In genomic region chr8:72281634-72282033, GRCm38 (mm10) we compare ENCODE assay signal across 9 mouse cellular contexts. TPM values are rescaled to one million over a fixed set of nuclear protein-coding genes. Genes with fewer than 3 reads are reported as not detected.
DNase-seq lines count a peak whose midpoint lies in the region; ATAC-seq and TF ChIP-seq lines count a peak whose summit lies in the region.
"Had no signal": no experiment of that assay in that cellular context is flagged by ENCODE, and none has a peak within 500 bp of the region (broad histone marks: within the 10 kb centered on the region; RNA-seq: fewer than 3 reads in every experiment).

No protein-coding gene starts in this region.

- ATAC-seq in midbrain, embryonic 14.5 days (ENCODE audit: low FRiP score, low TSS enrichment) = no peak
- no peak for ATAC-seq in midbrain, embryonic 11.5 days (ENCODE audit: low FRiP score)
- peak; percentile 76 for ATAC-seq in megakaryocyte progenitor cell, adult 5-6 weeks (replicated peaks; ENCODE audit: poor library complexity)
- ATAC-seq in forebrain, embryonic 12.5 days (ENCODE audit: low FRiP score) = no peak

- no peak overlapping the region for H3K9ac ChIP-seq in midbrain, embryonic 14.5 days (replicated peaks; ENCODE audit: low read length)
- no peak overlapping the region for H3K9ac ChIP-seq in midbrain, embryonic 11.5 days (ENCODE audit: low read length)
- H3K9ac ChIP-seq in forebrain, embryonic 12.5 days = no peak overlapping the region
- H3K9ac ChIP-seq: neural tube, embryonic 12.5 days had no signal

- H3K4me2 ChIP-seq in midbrain, embryonic 14.5 days (ENCODE audit: low read length) = no peak overlapping the region
- no peak overlapping the region for H3K4me2 ChIP-seq in midbrain, embryonic 11.5 days
- H3K4me2 ChIP-seq in forebrain, embryonic 12.5 days = no peak overlapping the region
- H3K4me2 ChIP-seq: neural tube, embryonic 12.5 days had no signal

- no peak for TF ChIP-seq CTCF in gastrocnemius, adult 2 months (IDR thresholded peaks at IDR 0.05)
- no peak for TF ChIP-seq CTCF in kidney, adult 2 months (conservative IDR thresholded peaks at IDR 0.05; ENCODE audit: insufficient read depth, insufficient read length, low read depth, low read length)

- H3K27me3 ChIP-seq in midbrain, embryonic 14.5 days (ENCODE audit: control insufficient read depth, insufficient read depth, low read length) = no peaks in the 10 kb centered on the region
- no peaks in the 10 kb centered on the region for H3K27me3 ChIP-seq in midbrain, embryonic 11.5 days (ENCODE audit: control insufficient read depth, insufficient read depth, low read length)
- H3K27me3 ChIP-seq in kidney, adult 2 months (replicated peaks; ENCODE audit: control insufficient read depth, insufficient read depth, low read length) = no peaks in the 10 kb centered on the region
- H3K27me3 ChIP-seq in forebrain, embryonic 12.5 days = no peaks in the 10 kb centered on the region; the same call in 1 of the 2 replicates
- H3K27me3 ChIP-seq: neural tube, embryonic 12.5 days had no signal

- WGBS in midbrain, embryonic 14.5 days = 46% methylated on average over 3 of the region's 3 CpGs
- WGBS in midbrain, embryonic 11.5 days = 46% methylated on average over 3 of the region's 3 CpGs
- 26% methylated on average over 3 of the region's 3 CpGs for WGBS in kidney, adult 2 months
- 55% methylated on average over 3 of the region's 3 CpGs for WGBS in forebrain, embryonic 12.5 days

- no peaks in the 10 kb centered on the region for H3K36me3 ChIP-seq in midbrain, embryonic 14.5 days (ENCODE audit: control insufficient read depth, insufficient read depth, low read length)
- H3K36me3 ChIP-seq in midbrain, embryonic 11.5 days (ENCODE audit: control insufficient read depth, insufficient read depth, low read length) = no peaks in the 10 kb centered on the region
- no peaks in the 10 kb centered on the region for H3K36me3 ChIP-seq in kidney, adult 2 months (ENCODE audit: control insufficient read depth, insufficient read depth, low read length)
- H3K36me3 ChIP-seq in forebrain, embryonic 12.5 days (replicated peaks) = no peaks in the 10 kb centered on the region
- H3K36me3 ChIP-seq: neural tube, embryonic 12.5 days had no signal

- no peak overlapping the region for H3K4me3 ChIP-seq in gastrocnemius, adult 2 months
- no peak overlapping the region for H3K4me3 ChIP-seq in midbrain, embryonic 14.5 days (replicated peaks; ENCODE audit: low read depth, low read length)
- H3K4me3 ChIP-seq in midbrain, embryonic 11.5 days (ENCODE audit: low read depth, low read length) = no peak overlapping the region
- no peak overlapping the region for H3K4me3 ChIP-seq in kidney, adult 2 months (ENCODE audit: insufficient read depth, low read depth, low read length)
- no peak overlapping the region for H3K4me3 ChIP-seq in forebrain, embryonic 12.5 days (replicated peaks)
- H3K4me3 ChIP-seq: neural tube, embryonic 12.5 days had no signal

- TF ChIP-seq POLR2A in kidney, adult 2 months (IDR thresholded peaks at IDR 0.05; ENCODE audit: low read depth, low read length) = no peak

- no peak overlapping the region for H3K27ac ChIP-seq in gastrocnemius, adult 2 months
- no peak overlapping the region for H3K27ac ChIP-seq in midbrain, embryonic 14.5 days (replicated peaks; ENCODE audit: low read depth, low read length)
- no peak overlapping the region for H3K27ac ChIP-seq in midbrain, embryonic 11.5 days (ENCODE audit: low read depth, low read length)
- no peak overlapping the region for H3K27ac ChIP-seq in kidney, adult 2 months (ENCODE audit: insufficient read depth, low read depth, low read length)
- no peak overlapping the region for H3K27ac ChIP-seq in forebrain, embryonic 12.5 days
- H3K27ac ChIP-seq: neural tube, embryonic 12.5 days had no signal

- no peaks in the 10 kb centered on the region for H3K4me1 ChIP-seq in midbrain, embryonic 14.5 days (ENCODE audit: control insufficient read depth, insufficient read depth, low read length)
- no peaks in the 10 kb centered on the region for H3K4me1 ChIP-seq in midbrain, embryonic 11.5 days (ENCODE audit: control insufficient read depth, insufficient read depth, low read length)
- H3K4me1 ChIP-seq in kidney, adult 2 months (ENCODE audit: control insufficient read depth, insufficient read depth, low read length) = no peaks in the 10 kb centered on the region
- no peaks in the 10 kb centered on the region for H3K4me1 ChIP-seq in forebrain, embryonic 12.5 days
- H3K4me1 ChIP-seq: neural tube, embryonic 12.5 days had no signal

- no peaks in the 10 kb centered on the region for H3K9me3 ChIP-seq in midbrain, embryonic 14.5 days (ENCODE audit: control insufficient read depth, low read length)
- H3K9me3 ChIP-seq in midbrain, embryonic 11.5 days (ENCODE audit: control insufficient read depth, low read length) = no peaks in the 10 kb centered on the region
- no peaks in the 10 kb centered on the region for H3K9me3 ChIP-seq in forebrain, embryonic 12.5 days
- H3K9me3 ChIP-seq: neural tube, embryonic 12.5 days had no signal

- intact Hi-C loops in gastrocnemius, postnatal 14 days (cut with DNase I; ENCODE audit: low total_unique reads) = no loop called here
- intact Hi-C loops in gastrocnemius, adult 2 months (cut with DNase I) = no loop called here

- DNase-seq in gastrocnemius, postnatal 14 days = peak; percentile 35
- no peak for DNase-seq in gastrocnemius, adult 2 months
- DNase-seq in midbrain, embryonic 14.5 days = peak; percentile 14
- no peak for DNase-seq in midbrain, embryonic 11.5 days (ENCODE audit: low spot score, missing footprints)
- DNase-seq in kidney, adult 2 months = peak; percentile 73
- no peak for DNase-seq in ovary, postnatal 14 days (ENCODE audit: low spot score)

RNA-seq across cellular contexts. Expression of gene Gm10282, which starts 23.4 kb away (rescaled TPM):
- total RNA-seq in gastrocnemius, postnatal 14 days (2021) = 1 to 10 TPM; 5.1 to 7.5 TPM
- 1 to 10 TPM; 2.8 to 4.8 TPM for total RNA-seq in gastrocnemius, adult 2 months (2021)
- 13.6 and 18.2 TPM in 2 replicates for polyA plus RNA-seq in midbrain, embryonic 14.5 days (2014; fragmentation: Nextera tagmentation; extraction: Ambion mirVana)
- 39.3 and 42.3 TPM in 2 replicates for polyA plus RNA-seq in midbrain, embryonic 11.5 days (2014; fragmentation: Nextera tagmentation; extraction: Ambion mirVana)
- 1.8 and 2.8 TPM in 2 replicates for polyA plus RNA-seq in kidney, adult 2 months (2012; rRNA removed)
- 58.7 and 76.6 TPM in 2 replicates for total RNA-seq in megakaryocyte progenitor cell, adult 5-6 weeks (2015)
- 68.3 and 86.8 TPM in 2 replicates for total RNA-seq in megakaryocyte progenitor cell, adult 5-6 weeks (2017)
- polyA plus RNA-seq in forebrain, embryonic 12.5 days (2016; fragmentation: Nextera tagmentation; extraction: Ambion mirVana) = 34.4 and 36.6 TPM in 2 replicates

RNA-seq across cellular contexts. Expression of gene Klf2, which starts 37.2 kb away (rescaled TPM):
- total RNA-seq in gastrocnemius, postnatal 14 days (2021) = 10 to 100 TPM; 19.1 to 24.1 TPM
- 10 to 100 TPM in 1 of 2 experiments, 1 to 10 TPM in 1; 9.1 to 38.9 TPM for total RNA-seq in gastrocnemius, adult 2 months (2021)
- polyA plus RNA-seq in midbrain, embryonic 14.5 days (2014; fragmentation: Nextera tagmentation; extraction: Ambion mirVana) = 3.1 and 5.7 TPM in 2 replicates
- 5.0 and 6.5 TPM in 2 replicates for polyA plus RNA-seq in midbrain, embryonic 11.5 days (2014; fragmentation: Nextera tagmentation; extraction: Ambion mirVana)
- polyA plus RNA-seq in kidney, adult 2 months (2012; rRNA removed) = 20.9 and 22.2 TPM in 2 replicates
- total RNA-seq in megakaryocyte progenitor cell, adult 5-6 weeks (2015) = 10.8 and 21.8 TPM in 2 replicates
- 2.0 and 6.6 TPM in 2 replicates for total RNA-seq in megakaryocyte progenitor cell, adult 5-6 weeks (2017)
- polyA plus RNA-seq in forebrain, embryonic 12.5 days (2016; fragmentation: Nextera tagmentation; extraction: Ambion mirVana) = 4.6 and 5.0 TPM in 2 replicates

RNA-seq across cellular contexts. Expression of gene Ap1m1, which starts 41.8 kb away (rescaled TPM):
- 10 to 100 TPM; 24.7 to 27.2 TPM for total RNA-seq in gastrocnemius, postnatal 14 days (2021)
- total RNA-seq in gastrocnemius, adult 2 months (2021) = 10 to 100 TPM; 25.8 to 26.0 TPM
- polyA plus RNA-seq in midbrain, embryonic 14.5 days (2014; fragmentation: Nextera tagmentation; extraction: Ambion mirVana) = 235 and 260 TPM in 2 replicates
- polyA plus RNA-seq in midbrain, embryonic 11.5 days (2014; fragmentation: Nextera tagmentation; extraction: Ambion mirVana) = 170 and 173 TPM in 2 replicates
- 72.6 and 75.0 TPM in 2 replicates for polyA plus RNA-seq in kidney, adult 2 months (2012; rRNA removed)
- total RNA-seq in megakaryocyte progenitor cell, adult 5-6 weeks (2015) = 88.1 and 90.6 TPM in 2 replicates
- 52.4 and 65.4 TPM in 2 replicates for total RNA-seq in megakaryocyte progenitor cell, adult 5-6 weeks (2017)
- 193 and 196 TPM in 2 replicates for polyA plus RNA-seq in forebrain, embryonic 12.5 days (2016; fragmentation: Nextera tagmentation; extraction: Ambion mirVana)

Comparison
In these comparisons a context has a peak if more than half of its experiments do, and no peak if none do; other contexts are left out.
1. DNase-seq: peak in gastrocnemius, postnatal 14 days (single experiment), midbrain, embryonic 14.5 days (single experiment) and kidney, adult 2 months (single experiment); none in gastrocnemius, adult 2 months (single experiment), midbrain, embryonic 11.5 days (single experiment) and ovary, postnatal 14 days (single experiment).